Mouse (Mus musculus) hindbrain, embryonic 14.5 days (tissue): ENCODE data around the gene Set. TPM values are rescaled to one million over a fixed set of nuclear protein-coding genes. Genes with fewer than 3 reads are reported as not detected.

ENCODE experiments used
- ATAC-seq: fragments of 200-750 bp; cut with Nextera tagmentation; 2 replicates; pipeline ENCODE4 v1.8.0; 2017; ENCODE audit warnings: moderate number of reproducible peaks, mild to moderate bottlenecking, moderate TSS enrichment, moderate library complexity; ENCODE audit not compliant: low FRiP score
- DNase-seq: peaks from one replicate; pipeline ENCODE4 v3.0.0-alpha.2; 2015; ENCODE audit warnings: low spot score
- H3K27ac ChIP-seq: fragments of 300-500 bp; sonication (generic); 2 replicates; pipeline ENCODE4 v1.5.1; 2014; ENCODE audit warnings: mild to moderate bottlenecking, moderate library complexity
- H3K27me3 ChIP-seq: fragments of 300-500 bp; sonication (generic); 2 replicates; pipeline ENCODE4 v1.6.1; 2014; ENCODE audit warnings: mild to moderate bottlenecking, low read length, mixed read lengths; ENCODE audit not compliant: control insufficient read depth, insufficient read depth
- H3K36me3 ChIP-seq: fragments of 300-500 bp; sonication (generic); replicated peaks from 2 replicates; pipeline ENCODE4 v1.6.1; 2014; ENCODE audit not compliant: control insufficient read depth, insufficient read depth
- H3K4me1 ChIP-seq: fragments of 300-500 bp; sonication (generic); replicated peaks from 2 replicates; pipeline ENCODE4 v1.6.1; 2014; ENCODE audit warnings: antibody characterized with exemption, low read length, mixed read lengths; ENCODE audit not compliant: control insufficient read depth, insufficient read depth
- H3K4me2 ChIP-seq: fragments of 300-500 bp; sonication (generic); replicated peaks from 2 replicates; pipeline ENCODE4 v1.6.1; 2014; ENCODE audit warnings: mild to moderate bottlenecking, moderate library complexity
- H3K4me3 ChIP-seq: fragments of 300-500 bp; sonication (generic); replicated peaks from 2 replicates; pipeline ENCODE4 v1.5.1; 2014; ENCODE audit warnings: mild to moderate bottlenecking, low read length
- H3K9ac ChIP-seq: fragments of 300-500 bp; sonication (generic); 2 replicates; pipeline ENCODE4 v1.6.1; 2014
- H3K9me3 ChIP-seq: fragments of 300-500 bp; sonication (generic); 2 replicates; pipeline ENCODE4 v1.6.1; 2016; ENCODE audit warnings: low read length; ENCODE audit not compliant: control insufficient read depth
- WGBS: fragments of 180-500 bp; shearing (Covaris S2); extraction: QIAGEN DNeasy Blood & Tissue Kit; methylation state at CpG from one replicate; pipeline ENCODE4 v1.1.7; 2014; 5-methylcytosine and 5-hydroxymethylcytosine counted together
- polyA plus RNA-seq: library from polyadenylated mRNA; unstranded; fragments of >200 nt; fragmentation: Nextera tagmentation; extraction: Ambion mirVana; gene quantifications from 2 replicates; pipeline ENCODE4 v1.2.1, GENCODE M21; 2014

Gene Set
- polyA plus RNA-seq, 1 experiment from 2014 or later: 347 TPM

DNA sequence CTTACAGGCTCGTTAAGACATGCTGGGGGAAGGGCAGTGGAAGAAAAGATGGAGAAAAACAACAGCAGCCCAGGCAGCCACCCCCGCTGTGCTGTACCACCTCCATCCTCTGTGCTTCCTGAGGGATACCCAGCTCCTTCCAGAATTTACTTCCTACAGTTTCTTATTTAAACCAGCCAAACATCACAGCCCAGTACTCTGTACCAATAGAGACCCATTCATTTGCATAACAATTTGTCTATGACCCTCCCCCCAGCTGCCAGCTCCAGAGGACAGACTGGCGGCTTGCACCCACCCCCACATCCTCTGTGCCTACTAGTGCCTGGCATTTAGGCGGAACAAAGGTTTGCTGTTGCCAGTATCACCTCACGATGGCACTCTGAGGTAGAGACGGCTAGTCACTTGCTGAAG lies 62.5 kb downstream of the Set start:
- Histone ChIP-seq H3K4me1 (peaks cover 25% of the 10 kb centered on the region), H3K4me2 (peak overlapping the region; percentile 9; the same call in 1 of the 2 replicates), H3K27me3 (no peaks in the 10 kb centered on the region), H3K9ac (0 out of 2 replicates have a peak overlapping the region, but pooled peaks have one; percentile 3), H3K36me3 (peaks cover 12% of the 10 kb centered on the region; the same call in 1 of the 2 replicates), H3K4me3 (no peak overlapping the region), H3K9me3 (no peaks in the 10 kb centered on the region), H3K27ac (peak overlapping the region; percentile 30)
- peak; percentile 22 for ATAC-seq
- no peak for DNase-seq
- WGBS: 6% methylated on average over 6 of the region's 6 CpGs

DNA sequence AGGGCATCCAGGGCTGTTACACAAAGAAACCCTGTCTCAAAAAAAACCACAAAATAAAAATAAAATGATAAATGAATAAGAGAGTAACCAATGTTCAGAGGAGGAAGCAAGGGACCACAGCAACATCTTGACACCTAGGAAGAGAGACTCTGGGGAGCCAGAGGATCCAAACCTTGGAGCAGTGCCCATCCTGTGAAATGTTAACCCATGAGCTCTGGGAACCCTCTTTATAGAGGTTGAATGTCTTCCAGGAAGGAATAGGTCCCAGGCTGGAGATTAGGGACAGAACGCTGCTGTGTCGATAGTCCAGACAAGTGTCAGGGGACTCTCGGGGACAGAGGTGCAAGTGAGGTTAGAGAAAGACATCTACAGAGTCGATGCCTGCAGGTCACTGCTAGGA lies 63.1 kb downstream of the Set start:
- Histone ChIP-seq H3K27ac (no peak overlapping the region), H3K9ac (0 out of 2 replicates have a peak overlapping the region, but pooled peaks have one; percentile 3), H3K4me3 (no peak overlapping the region), H3K27me3 (no peaks in the 10 kb centered on the region), H3K9me3 (no peaks in the 10 kb centered on the region), H3K4me2 (no peak overlapping the region), H3K4me1 (peaks cover 30% of the 10 kb centered on the region), H3K36me3 (peaks cover 9% of the 10 kb centered on the region; the same call in 1 of the 2 replicates)
- WGBS: 67% methylated on average over 4 of the region's 4 CpGs
- DNase-seq (no peak), ATAC-seq (no peak)

Other genes starting within 250 kb of the Set start
- 24.6 and 24.9 TPM in 2 replicates for gene Urm1, start 237.3 kb upstream of the Set start, polyA plus RNA-seq
- 15.9 and 19.1 TPM in 2 replicates for gene Cercam, start 188.2 kb upstream of the Set start, polyA plus RNA-seq
- gene Odf2, start 168.2 kb upstream of the Set start, polyA plus RNA-seq: 49.0 and 63.5 TPM in 2 replicates
- gene Gle1, start 122.0 kb upstream of the Set start, polyA plus RNA-seq: 53.5 and 53.7 TPM in 2 replicates
- 344 and 368 TPM in 2 replicates for gene Sptan1, start 91.8 kb upstream of the Set start, polyA plus RNA-seq
- gene Wdr34, start 8.5 kb upstream of the Set start, polyA plus RNA-seq: 66.6 and 67.2 TPM in 2 replicates
- gene Pkn3, start 20.3 kb downstream of the Set start, polyA plus RNA-seq: 1.6 and 1.9 TPM in 2 replicates
- gene Zdhhc12, start 36.3 kb downstream of the Set start, polyA plus RNA-seq: 27.2 TPM in 2 replicates
- gene Zer1, start 67.2 kb downstream of the Set start, polyA plus RNA-seq: 13.2 and 16.0 TPM in 2 replicates
- gene Tbc1d13, start 76.4 kb downstream of the Set start, polyA plus RNA-seq: 18.7 and 18.8 TPM in 2 replicates
- gene Endog, start 114.1 kb downstream of the Set start, polyA plus RNA-seq: 29.8 and 31.0 TPM in 2 replicates
- 55.4 and 58.8 TPM in 2 replicates for gene Spout1, start 121.1 kb downstream of the Set start, polyA plus RNA-seq
- gene Kyat1, start 148.5 kb downstream of the Set start, polyA plus RNA-seq: 13.9 and 16.0 TPM in 2 replicates
- 57.9 and 58.6 TPM in 2 replicates for gene Lrrc8a, start 180.3 kb downstream of the Set start, polyA plus RNA-seq
- gene Gm28035, start 183.2 kb downstream of the Set start, polyA plus RNA-seq: 0.07 and 0.17 TPM in 2 replicates
- 5.9 and 6.9 TPM in 2 replicates for gene Phyhd1, start 208.8 kb downstream of the Set start, polyA plus RNA-seq
- not detected in 2 replicates for gene Gm28038, start 223.7 kb downstream of the Set start, polyA plus RNA-seq
- 37.1 and 39.2 TPM in 2 replicates for gene Dolk, start 229.0 kb downstream of the Set start, polyA plus RNA-seq
- 19.5 and 24.8 TPM in 2 replicates for gene Nup188, start 229.0 kb downstream of the Set start, polyA plus RNA-seq